Mouse (Mus musculus) intestine, embryonic 15.5 days (tissue): ENCODE measurements around the gene B9d2. TPM values are rescaled to one million over a fixed set of nuclear protein-coding genes. Genes with fewer than 3 reads are reported as not detected.
A peak's percentile ranks its signal among the peaks of the same experiment; 100 is the strongest.

ENCODE experiments used
- ATAC-seq: fragments of 200-750 bp; cut with Nextera tagmentation; 2 replicates; pipeline ENCODE4 v1.8.0; 2017; ENCODE audit warnings: moderate TSS enrichment, moderate library complexity
- H3K27ac ChIP-seq: fragments of 300-500 bp; sonication (generic); 2 replicates; pipeline ENCODE4 v1.5.1; 2015; ENCODE audit warnings: mild to moderate bottlenecking, inconsistent platforms
- H3K27me3 ChIP-seq: fragments of 300-500 bp; sonication (generic); replicated peaks from 2 replicates; pipeline ENCODE4 v1.6.1; 2015; ENCODE audit warnings: inconsistent platforms
- H3K36me3 ChIP-seq: fragments of 300-500 bp; sonication (generic); 2 replicates; pipeline ENCODE4 v1.6.1; 2015; ENCODE audit warnings: inconsistent platforms
- H3K4me1 ChIP-seq: fragments of 300-500 bp; sonication (generic); replicated peaks from 2 replicates; pipeline ENCODE4 v1.6.1; 2015; ENCODE audit warnings: inconsistent platforms
- H3K4me2 ChIP-seq: fragments of 300-500 bp; sonication (generic); replicated peaks from 2 replicates; pipeline ENCODE4 v1.6.1; 2015; ENCODE audit warnings: mild to moderate bottlenecking, inconsistent platforms
- H3K4me3 ChIP-seq: fragments of 300-500 bp; sonication (generic); replicated peaks from 2 replicates; pipeline ENCODE4 v1.5.1; 2015; ENCODE audit warnings: inconsistent platforms
- H3K9ac ChIP-seq: fragments of 300-500 bp; sonication (generic); 2 replicates; pipeline ENCODE4 v1.6.1; 2015; ENCODE audit warnings: inconsistent platforms
- H3K9me3 ChIP-seq: fragments of 300-500 bp; sonication (generic); 2 replicates; pipeline ENCODE4 v1.6.1; 2016; ENCODE audit warnings: inconsistent platforms
- WGBS: fragments of 180-500 bp; shearing (Covaris S2); methylation state at CpG from one replicate; pipeline ENCODE4 v1.1.7; 2015; 5-methylcytosine and 5-hydroxymethylcytosine counted together
- polyA plus RNA-seq: library from polyadenylated mRNA; unstranded; fragments of >200 nt; fragmentation: Nextera tagmentation; extraction: Ambion mirVana; gene quantifications from 2 replicates; pipeline ENCODE4 v1.2.1, GENCODE M21; 2015

B9d2 gene
- 22.4 and 23.7 TPM in 2 replicates for polyA plus RNA-seq

DNA sequence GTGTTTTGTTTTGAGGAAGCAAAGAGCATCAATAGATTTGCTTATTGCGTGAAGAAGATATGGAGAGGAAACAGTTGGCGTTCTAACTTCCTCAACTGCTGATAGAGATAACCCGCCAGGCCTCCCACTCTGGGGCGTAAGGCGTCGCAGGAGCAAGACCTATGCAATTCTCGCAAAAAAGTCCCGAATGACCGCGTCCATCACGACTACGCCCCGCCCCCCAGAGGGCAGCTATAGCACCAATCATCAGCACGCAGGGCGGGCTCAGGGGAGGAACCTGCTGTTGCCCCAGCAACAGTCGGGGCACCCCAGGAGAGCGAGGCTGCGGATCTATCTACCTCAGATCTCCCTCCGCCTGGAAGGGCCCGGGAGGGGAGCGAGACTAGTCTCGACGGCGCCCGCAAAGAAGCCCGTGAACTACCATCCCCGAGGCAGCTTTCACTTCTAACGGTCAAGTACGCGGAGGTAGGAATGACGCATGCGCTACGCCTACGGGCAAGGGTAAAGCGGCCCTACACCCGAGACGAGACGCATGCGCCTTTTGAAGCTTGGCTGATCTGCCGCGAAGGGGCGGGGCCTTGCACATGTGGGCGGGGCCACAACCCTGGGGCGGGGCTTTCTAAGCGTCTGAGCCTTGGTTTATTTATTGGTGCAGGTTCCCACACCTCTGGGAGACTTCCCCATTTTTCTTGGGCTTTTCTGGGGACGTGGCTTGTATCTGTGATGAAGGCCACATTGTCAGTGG lies at the start of gene B9d2:
B9d2 (plus strand) TSS at position 267 of the 745 bp plus-strand sequence.
- Histone ChIP-seq H3K9ac (peak within 1 kb of the TSS; percentile 39; the same call in 1 of the 2 replicates), H3K9me3 (no peaks in the 10 kb centered on the region), H3K4me1 (0 out of 2 replicates have a peak, but pooled peaks cover 5% of the 10 kb centered on the region), H3K27me3 (0 out of 2 replicates have a peak, but pooled peaks cover under 1% of the 10 kb centered on the region), H3K4me3 (peak within 1 kb of the TSS; percentile 70), H3K4me2 (peak within 1 kb of the TSS; percentile 70), H3K27ac (peak within 1 kb of the TSS; percentile 93), H3K36me3 (no peaks in the 10 kb centered on the region)
- under 1% methylated on average over 46 of the region's 46 CpGs for WGBS
- peak; percentile 98 for ATAC-seq

- 91% methylated on average over 5 of the region's 5 CpGs for WGBS
Observed at GRCm38 (mm10) chr7:25632679-25633078, 47.9 kb upstream of the B9d2 start.

DNA sequence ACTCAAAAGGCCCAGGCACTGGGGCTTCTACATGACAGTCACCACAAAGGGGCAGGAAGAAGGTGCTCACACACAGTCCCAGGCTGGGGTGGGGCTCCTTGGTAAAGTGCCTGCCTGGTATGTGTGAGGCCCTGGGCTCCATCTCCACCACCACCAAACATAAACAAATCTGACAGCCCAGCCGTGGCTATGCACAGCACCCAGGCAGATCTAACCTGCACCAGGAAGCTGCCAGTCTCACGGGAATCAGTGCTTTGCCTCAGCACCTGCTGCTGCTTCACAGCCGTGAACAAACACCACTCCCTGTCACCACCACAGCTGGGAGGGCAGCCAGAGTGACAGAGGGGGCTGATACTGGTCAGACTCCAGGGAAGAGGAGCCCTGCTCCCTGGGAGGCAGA lies 44.2 kb upstream of the B9d2 start:
- ATAC-seq, result no peak
- Histone ChIP-seq H3K4me3 (no peak overlapping the region), H3K9me3 (no peaks in the 10 kb centered on the region), H3K27me3 (no peaks in the 10 kb centered on the region), H3K27ac (no peak overlapping the region), H3K9ac (no peak overlapping the region), H3K4me2 (no peak overlapping the region), H3K36me3 (0 out of 2 replicates have a peak, but pooled peaks cover 2% of the 10 kb centered on the region), H3K4me1 (no peaks in the 10 kb centered on the region)
- 27% methylated on average over 3 of the region's 3 CpGs for WGBS

More at GRCm38 (mm10) chr7:25632679-25633078, 47.9 kb upstream of the B9d2 start:
- ATAC-seq, result no peak
- Histone ChIP-seq H3K27ac (no peak overlapping the region), H3K4me1 (peaks cover 11% of the 10 kb centered on the region), H3K9me3 (no peaks in the 10 kb centered on the region), H3K9ac (no peak overlapping the region), H3K36me3 (0 out of 2 replicates have a peak, but pooled peaks cover 13% of the 10 kb centered on the region), H3K4me3 (no peak overlapping the region), H3K27me3 (no peaks in the 10 kb centered on the region), H3K4me2 (no peak overlapping the region)

DNA sequence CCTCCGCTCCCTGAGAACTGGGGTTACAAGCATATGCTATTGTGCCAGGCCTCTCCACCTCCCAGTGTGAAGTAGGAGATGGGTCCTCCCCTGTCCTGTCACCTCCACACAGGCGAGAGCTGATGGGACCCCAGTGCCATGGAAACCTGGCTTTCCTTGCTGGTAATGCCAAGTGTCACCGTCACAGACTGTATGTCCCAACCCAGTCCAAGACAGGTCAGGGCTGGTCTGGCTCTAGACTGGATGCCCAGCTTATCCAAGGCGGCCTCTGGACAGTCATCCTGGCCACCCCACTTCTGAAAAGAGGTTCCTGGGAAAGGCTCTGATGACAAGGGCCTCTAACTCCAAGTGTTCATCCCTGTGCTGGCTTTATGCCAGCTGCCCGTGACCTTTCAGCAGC lies 43.5 kb upstream of the B9d2 start:
- Histone ChIP-seq H3K36me3 (0 out of 2 replicates have a peak, but pooled peaks cover 2% of the 10 kb centered on the region), H3K9me3 (no peaks in the 10 kb centered on the region), H3K9ac (no peak overlapping the region), H3K27me3 (no peaks in the 10 kb centered on the region), H3K4me1 (no peaks in the 10 kb centered on the region), H3K4me3 (no peak overlapping the region), H3K27ac (no peak overlapping the region), H3K4me2 (no peak overlapping the region)
- ATAC-seq, result no peak
- 91% methylated on average over 5 of the region's 5 CpGs for WGBS

- Histone ChIP-seq H3K9ac (no peak overlapping the region), H3K9me3 (no peaks in the 10 kb centered on the region), H3K4me3 (no peak overlapping the region), H3K27me3 (no peaks in the 10 kb centered on the region), H3K4me1 (no peaks in the 10 kb centered on the region), H3K27ac (no peak overlapping the region), H3K4me2 (no peak overlapping the region), H3K36me3 (0 out of 2 replicates have a peak, but pooled peaks cover 2% of the 10 kb centered on the region)
- 88% methylated on average over 4 of the region's 4 CpGs for WGBS
- ATAC-seq, result no peak
Observed at GRCm38 (mm10) chr7:25639754-25640153, 40.8 kb upstream of the B9d2 start.

GRCm38 (mm10) chr7:25644136-25644535 lies 36.4 kb upstream of the B9d2 start:
- no peaks in the 10 kb centered on the region for H3K27me3 ChIP-seq
- no peak overlapping the region for H3K4me3 ChIP-seq
- no peaks in the 10 kb centered on the region for H3K36me3 ChIP-seq
- WGBS, result 76% methylated on average over 10 of the region's 10 CpGs
- H3K9ac ChIP-seq, result no peak overlapping the region
- no peak overlapping the region for H3K4me2 ChIP-seq
- H3K4me1 ChIP-seq, result no peaks in the 10 kb centered on the region
- no peak overlapping the region for H3K27ac ChIP-seq
- ATAC-seq, result no peak
- no peaks in the 10 kb centered on the region for H3K9me3 ChIP-seq

- Histone ChIP-seq H3K4me2 (no peak overlapping the region), H3K36me3 (no peaks in the 10 kb centered on the region), H3K9ac (no peak overlapping the region), H3K27ac (no peak overlapping the region), H3K27me3 (no peaks in the 10 kb centered on the region), H3K4me3 (no peak overlapping the region), H3K4me1 (no peaks in the 10 kb centered on the region), H3K9me3 (no peaks in the 10 kb centered on the region)
- WGBS, result 76% methylated on average over 4 of the region's 4 CpGs
- no peak for ATAC-seq
Observed at GRCm38 (mm10) chr7:25644631-25645030, 35.9 kb upstream of the B9d2 start.

- H3K27me3 ChIP-seq, result no peaks in the 10 kb centered on the region
- no peaks in the 10 kb centered on the region for H3K4me1 ChIP-seq
- H3K4me2 ChIP-seq, result no peak overlapping the region
- H3K4me3 ChIP-seq, result no peak overlapping the region
- no peak overlapping the region for H3K9ac ChIP-seq
- ATAC-seq, result no peak
- H3K27ac ChIP-seq, result no peak overlapping the region
- WGBS, result 70% methylated on average over 14 of the region's 14 CpGs
- no peaks in the 10 kb centered on the region for H3K36me3 ChIP-seq
- no peaks in the 10 kb centered on the region for H3K9me3 ChIP-seq
Observed at GRCm38 (mm10) chr7:25645074-25645473, 35.5 kb upstream of the B9d2 start.

- 53% methylated on average over 5 of the region's 5 CpGs for WGBS
- Histone ChIP-seq H3K4me3 (no peak overlapping the region), H3K27me3 (no peaks in the 10 kb centered on the region), H3K27ac (no peak overlapping the region), H3K9ac (no peak overlapping the region), H3K9me3 (no peaks in the 10 kb centered on the region), H3K4me1 (no peaks in the 10 kb centered on the region), H3K36me3 (no peaks in the 10 kb centered on the region), H3K4me2 (no peak overlapping the region)
- ATAC-seq, result no peak
Observed at GRCm38 (mm10) chr7:25647574-25648123, 32.9 kb upstream of the B9d2 start.

DNA sequence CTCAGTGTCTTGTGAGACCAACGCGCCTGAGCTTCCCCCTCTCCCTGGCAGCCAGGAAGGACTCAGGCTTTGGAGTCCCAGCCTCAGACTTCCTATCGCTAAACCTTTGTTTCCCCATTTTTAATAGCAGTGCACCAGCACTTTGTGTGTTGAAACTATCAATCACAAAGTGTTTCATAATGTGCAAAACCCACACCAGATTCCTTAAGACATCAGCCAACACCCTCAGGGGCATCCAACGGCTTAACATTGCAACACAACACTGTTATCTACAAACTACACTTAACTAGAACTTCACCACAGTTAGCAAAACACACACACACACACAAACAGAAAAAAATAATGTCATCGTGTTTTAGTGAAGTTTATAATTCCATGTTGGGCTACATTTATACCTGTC lies 30.7 kb upstream of the B9d2 start:
- no peaks in the 10 kb centered on the region for H3K36me3 ChIP-seq
- no peaks in the 10 kb centered on the region for H3K27me3 ChIP-seq
- WGBS, result 76% methylated on average over 5 of the region's 5 CpGs
- no peaks in the 10 kb centered on the region for H3K9me3 ChIP-seq
- ATAC-seq, result no peak
- H3K4me2 ChIP-seq, result no peak overlapping the region
- H3K9ac ChIP-seq, result no peak overlapping the region
- H3K27ac ChIP-seq, result no peak overlapping the region
- H3K4me3 ChIP-seq, result no peak overlapping the region
- H3K4me1 ChIP-seq, result no peaks in the 10 kb centered on the region

DNA sequence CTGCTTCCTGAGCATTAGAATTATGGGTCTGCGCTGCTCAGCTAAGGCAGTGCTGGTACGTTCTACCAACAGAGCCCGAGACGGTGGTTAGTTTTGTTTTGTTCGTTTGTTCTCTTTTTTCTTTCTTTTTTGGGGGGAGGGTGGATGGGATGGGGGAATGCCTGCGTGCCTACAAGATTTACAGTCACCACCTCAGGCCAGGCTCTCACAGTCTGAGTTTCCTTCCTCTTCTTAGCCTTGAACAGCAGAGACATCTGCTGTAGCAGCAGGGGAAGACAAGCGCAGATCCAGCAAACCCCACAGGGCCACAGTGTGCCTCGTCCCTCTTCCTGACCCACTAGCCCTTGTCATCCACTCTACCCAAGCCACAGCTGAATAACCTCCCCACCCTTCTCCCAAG lies 29.3 kb upstream of the B9d2 start:
- no peaks in the 10 kb centered on the region for H3K27me3 ChIP-seq
- H3K9me3 ChIP-seq, result no peaks in the 10 kb centered on the region
- H3K4me3 ChIP-seq, result no peak overlapping the region
- no peak overlapping the region for H3K27ac ChIP-seq
- no peaks in the 10 kb centered on the region for H3K4me1 ChIP-seq
- 89% methylated on average over 8 of the region's 8 CpGs for WGBS
- H3K4me2 ChIP-seq, result no peak overlapping the region
- H3K36me3 ChIP-seq, result no peaks in the 10 kb centered on the region
- H3K9ac ChIP-seq, result no peak overlapping the region
- ATAC-seq, result no peak

DNA sequence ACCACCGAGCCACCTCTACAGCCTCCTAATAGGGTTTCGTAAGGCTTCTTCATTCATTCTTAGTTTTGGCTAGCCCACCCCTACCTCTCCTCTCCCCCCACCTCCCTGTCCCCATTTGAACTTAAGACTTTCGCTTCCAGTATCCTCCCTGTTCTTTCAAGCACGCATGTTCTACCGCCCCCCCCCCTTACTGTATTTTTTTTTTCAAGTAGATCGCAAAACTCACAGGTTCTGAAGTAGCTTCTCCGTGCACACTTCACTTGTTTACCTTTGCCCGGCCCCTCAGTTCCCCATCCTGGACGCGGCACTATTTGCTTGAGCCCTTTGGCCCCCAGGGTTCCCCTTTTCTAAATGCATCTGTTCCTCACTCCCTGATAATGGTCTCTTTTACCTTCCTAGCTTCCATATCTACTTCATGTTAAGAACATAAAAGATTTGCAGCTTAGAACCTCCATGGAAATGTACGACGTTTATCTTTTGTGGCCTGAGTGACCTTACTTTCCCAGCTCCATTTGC lies 28.3 kb upstream of the B9d2 start:
- no peak overlapping the region for H3K9ac ChIP-seq
- H3K36me3 ChIP-seq, result no peaks in the 10 kb centered on the region
- no peaks in the 10 kb centered on the region for H3K9me3 ChIP-seq
- no peak overlapping the region for H3K27ac ChIP-seq
- H3K27me3 ChIP-seq, result no peaks in the 10 kb centered on the region
- H3K4me3 ChIP-seq, result no peak overlapping the region
- no peak for ATAC-seq
- 77% methylated on average over 12 of the region's 12 CpGs for WGBS
- H3K4me1 ChIP-seq, result no peaks in the 10 kb centered on the region
- no peak overlapping the region for H3K4me2 ChIP-seq
